Mouse (Mus musculus) kidney, embryonic 15.5 days (tissue): ENCODE data around the gene Pnp2. TPM values are rescaled to one million over a fixed set of nuclear protein-coding genes. Genes with fewer than 3 reads are reported as not detected.
"Not testable (repeated sequence)": the region's sequence is repeated elsewhere in the genome, so short reads cannot be mapped to it uniquely, and the experiment has no call there.

Experiments used
- ATAC-seq: fragments of 200-750 bp; cut with Nextera tagmentation; replicated peaks from 2 replicates; pipeline ENCODE4 v1.8.0; 2017; ENCODE audit warnings: moderate TSS enrichment; ENCODE audit not compliant: low FRiP score
- H3K27ac ChIP-seq: fragments of 300-500 bp; sonication (generic); 2 replicates; pipeline ENCODE4 v1.5.1; 2015; ENCODE audit warnings: mild to moderate bottlenecking, inconsistent platforms
- H3K27me3 ChIP-seq: fragments of 300-500 bp; sonication (generic); 2 replicates; pipeline ENCODE4 v1.6.1; 2015; ENCODE audit warnings: inconsistent platforms
- H3K36me3 ChIP-seq: fragments of 300-500 bp; sonication (generic); 2 replicates; pipeline ENCODE4 v1.6.1; 2015; ENCODE audit warnings: inconsistent platforms
- H3K4me1 ChIP-seq: fragments of 300-500 bp; sonication (generic); 2 replicates; pipeline ENCODE4 v1.6.1; 2015; ENCODE audit warnings: inconsistent platforms
- H3K4me2 ChIP-seq: fragments of 300-500 bp; sonication (generic); 2 replicates; pipeline ENCODE4 v1.6.1; 2015; ENCODE audit warnings: moderate library complexity, mild to moderate bottlenecking, inconsistent platforms
- H3K4me3 ChIP-seq: fragments of 300-500 bp; sonication (generic); replicated peaks from 2 replicates; pipeline ENCODE4 v1.5.1; 2015; ENCODE audit warnings: mild to moderate bottlenecking, inconsistent platforms
- H3K9ac ChIP-seq: fragments of 300-500 bp; sonication (generic); 2 replicates; pipeline ENCODE4 v1.6.1; 2015; ENCODE audit warnings: mild to moderate bottlenecking, inconsistent platforms
- H3K9me3 ChIP-seq: fragments of 300-500 bp; sonication (generic); replicated peaks from 2 replicates; pipeline ENCODE4 v1.6.1; 2016; ENCODE audit warnings: inconsistent platforms
- WGBS: fragments of 180-500 bp; shearing (Covaris S2); methylation state at CpG from one replicate; pipeline ENCODE4 v1.1.7; 2015; ENCODE audit warnings: mixed read lengths; 5-methylcytosine and 5-hydroxymethylcytosine counted together
- polyA plus RNA-seq: library from polyadenylated mRNA; unstranded; fragments of >200 nt; fragmentation: Nextera tagmentation; extraction: Ambion mirVana; gene quantifications from 2 replicates; pipeline ENCODE4 v1.2.1, GENCODE M21; 2015

Pnp2 gene
- polyA plus RNA-seq: 0.62 and 1.0 TPM in 2 replicates

GRCm38 (mm10) chr14:50955942-50956508 is at the start of gene Pnp2:
TSS of gene Pnp2 (plus strand) at chr14:50955992.
- peaks cover 12% of the 10 kb centered on the region for H3K36me3 ChIP-seq
- peak within 1 kb of the TSS; percentile 49 for H3K4me2 ChIP-seq
- not testable (repeated sequence) for H3K27me3 ChIP-seq, H3K9ac ChIP-seq, H3K9me3 ChIP-seq, H3K4me1 ChIP-seq, H3K27ac ChIP-seq
- peak within 1 kb of the TSS; percentile 25 for H3K4me3 ChIP-seq
- peak; percentile 90 for ATAC-seq
- 6% methylated on average over 19 of the region's 19 CpGs for WGBS

DNA sequence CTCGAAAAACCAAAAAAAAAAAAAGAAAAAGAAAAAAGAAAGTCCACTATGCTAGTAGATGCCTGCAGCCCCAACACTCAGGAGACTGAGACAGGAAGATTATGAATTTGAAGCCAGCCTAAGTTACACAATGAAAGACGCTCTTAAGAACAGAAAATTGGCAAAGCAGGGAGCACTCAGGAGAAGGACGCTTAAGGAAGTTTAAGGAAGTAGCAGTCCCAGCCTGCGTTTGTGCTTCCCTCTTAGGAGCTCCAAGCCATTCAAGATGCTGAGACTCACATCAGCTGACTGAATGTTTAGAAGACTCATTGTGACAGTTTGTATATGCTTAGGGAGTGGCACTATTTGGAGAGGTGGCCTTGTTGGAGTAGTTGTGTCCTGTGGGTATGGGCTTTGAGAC is 47.7 kb upstream of the Pnp2 start:
- WGBS: 85% methylated on average over 4 of the region's 4 CpGs
- no peak overlapping the region for H3K4me2 ChIP-seq
- H3K4me3 ChIP-seq: no peak overlapping the region
- ATAC-seq: no peak
- H3K9ac ChIP-seq: no peak overlapping the region
- H3K36me3 ChIP-seq: peaks cover 25% of the 10 kb centered on the region
- H3K27me3 ChIP-seq: no peaks in the 10 kb centered on the region
- no peaks in the 10 kb centered on the region for H3K9me3 ChIP-seq
- H3K4me1 ChIP-seq: peaks cover 8% of the 10 kb centered on the region; the same call in 1 of the 2 replicates
- H3K27ac ChIP-seq: no peak overlapping the region

- Histone ChIP-seq H3K4me3 (no peak overlapping the region), H3K4me1 (no peaks in the 10 kb centered on the region), H3K9me3 (no peaks in the 10 kb centered on the region), H3K36me3 (peaks cover 55% of the 10 kb centered on the region), H3K9ac (no peak overlapping the region), H3K27me3 (no peaks in the 10 kb centered on the region), H3K27ac (no peak overlapping the region), H3K4me2 (no peak overlapping the region)
- whole genome bisulfite sequencing: 70% methylated on average over 3 of the region's 3 CpGs
- ATAC-seq: no peak
These were observed 44.4 kb upstream of the Pnp2 start for GRCm38 (mm10) chr14:50911356-50911755.

- 70% methylated on average over 1 of the region's 1 CpGs for WGBS
- Histone ChIP-seq H3K4me3 (peak overlapping the region; percentile 83), H3K4me1 (peaks cover 25% of the 10 kb centered on the region), H3K4me2 (peak overlapping the region; percentile 73), H3K9ac (peak overlapping the region; percentile 78; the same call in 1 of the 2 replicates), H3K36me3 (peaks cover 48% of the 10 kb centered on the region), H3K27ac (0 out of 2 replicates have a peak overlapping the region, but pooled peaks have one; percentile 96)
- ATAC-seq, H3K27me3 ChIP-seq, H3K9me3 ChIP-seq: not testable (repeated sequence)
These were observed 32.4 kb upstream of the Pnp2 start for GRCm38 (mm10) chr14:50923437-50923836.

- H3K27ac ChIP-seq: peak within 1 kb of the TSS; percentile 96
- H3K27me3 ChIP-seq: no peaks in the 10 kb centered on the region
- under 1% methylated on average over 57 of the region's 57 CpGs for WGBS
- H3K36me3 ChIP-seq: peaks cover 49% of the 10 kb centered on the region
- H3K4me2 ChIP-seq: peak within 1 kb of the TSS; percentile 73
- H3K9ac ChIP-seq: peak within 1 kb of the TSS; percentile 78
- H3K9me3 ChIP-seq: no peaks in the 10 kb centered on the region
- peak within 1 kb of the TSS; percentile 83 for H3K4me3 ChIP-seq
- ATAC-seq: peak; percentile 96
- peaks cover 32% of the 10 kb centered on the region for H3K4me1 ChIP-seq
These were observed 31.3 kb upstream of the Pnp2 start, which contains the start of the genes Osgep and Apex1 for GRCm38 (mm10) chr14:50924281-50925064. TSS of gene Osgep (minus strand) at chr14:50924893. TSS of gene Apex1 (plus strand) at chr14:50924968.

- peak overlapping the region; percentile 78 for H3K9ac ChIP-seq
- no peaks in the 10 kb centered on the region for H3K27me3 ChIP-seq
- 2% methylated on average over 38 of the region's 38 CpGs for WGBS
- ATAC-seq: peak; percentile 27; the same call in 1 of the 2 replicates
- no peaks in the 10 kb centered on the region for H3K9me3 ChIP-seq
- H3K27ac ChIP-seq: peak overlapping the region; percentile 96
- peak overlapping the region; percentile 73 for H3K4me2 ChIP-seq
- H3K4me3 ChIP-seq: peak overlapping the region; percentile 83
- H3K36me3 ChIP-seq: peaks cover 40% of the 10 kb centered on the region
- H3K4me1 ChIP-seq: peaks cover 40% of the 10 kb centered on the region
These were observed 30.5 kb upstream of the Pnp2 start for GRCm38 (mm10) chr14:50925111-50925920.

- H3K4me3 ChIP-seq: 0 out of 2 replicates have a peak overlapping the region, but pooled peaks have one; percentile 3
- WGBS: 81% methylated on average over 3 of the region's 3 CpGs
- peaks cover 35% of the 10 kb centered on the region for H3K36me3 ChIP-seq
- H3K9ac ChIP-seq: no peak overlapping the region
- no peak for ATAC-seq
- no peak overlapping the region for H3K4me2 ChIP-seq
- H3K9me3 ChIP-seq: no peaks in the 10 kb centered on the region
- H3K27me3 ChIP-seq: no peaks in the 10 kb centered on the region
- no peak overlapping the region for H3K27ac ChIP-seq
- H3K4me1 ChIP-seq: peaks cover 45% of the 10 kb centered on the region
These were observed 28.4 kb upstream of the Pnp2 start for GRCm38 (mm10) chr14:50927366-50927765.

- no peak for ATAC-seq
- Histone ChIP-seq H3K4me3 (peak overlapping the region; percentile 100), H3K9me3 (no peaks in the 10 kb centered on the region), H3K27me3 (no peaks in the 10 kb centered on the region), H3K36me3 (peaks cover 35% of the 10 kb centered on the region), H3K4me2 (peak overlapping the region; percentile 84), H3K9ac (peak overlapping the region; percentile 99), H3K27ac (peak overlapping the region; percentile 87), H3K4me1 (peaks cover 39% of the 10 kb centered on the region)
- 10% methylated on average over 10 of the region's 10 CpGs for WGBS
These were observed 25.8 kb upstream of the Pnp2 start for GRCm38 (mm10) chr14:50929951-50930350.

DNA sequence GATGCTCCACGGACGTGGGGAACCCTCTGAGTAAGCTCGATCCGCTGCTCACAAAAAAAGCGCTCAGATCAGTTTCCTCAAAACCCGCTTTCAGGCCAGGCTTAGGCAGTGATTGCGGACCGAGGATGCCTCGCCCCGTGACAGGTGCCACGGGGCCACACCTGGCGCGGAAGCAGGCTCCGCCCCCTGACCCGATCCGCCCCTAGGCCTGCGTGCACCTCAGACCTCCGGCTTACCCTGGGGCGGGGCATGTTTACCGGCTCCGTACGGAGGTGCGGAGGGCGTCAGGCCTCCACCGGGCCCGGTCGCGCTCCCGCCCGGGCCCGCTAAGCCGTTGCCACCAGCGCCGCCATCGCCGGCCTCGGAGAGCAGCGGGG is 25.4 kb upstream of the Pnp2 start:
- Histone ChIP-seq H3K27me3 (no peaks in the 10 kb centered on the region), H3K4me3 (peak overlapping the region; percentile 100), H3K9me3 (no peaks in the 10 kb centered on the region), H3K36me3 (peaks cover 35% of the 10 kb centered on the region), H3K4me1 (peaks cover 39% of the 10 kb centered on the region), H3K4me2 (peak overlapping the region; percentile 84), H3K27ac (peak overlapping the region; percentile 87), H3K9ac (peak overlapping the region; percentile 99)
- under 1% methylated on average over 31 of the region's 38 CpGs for WGBS
- peak; percentile 52 for ATAC-seq

DNA sequence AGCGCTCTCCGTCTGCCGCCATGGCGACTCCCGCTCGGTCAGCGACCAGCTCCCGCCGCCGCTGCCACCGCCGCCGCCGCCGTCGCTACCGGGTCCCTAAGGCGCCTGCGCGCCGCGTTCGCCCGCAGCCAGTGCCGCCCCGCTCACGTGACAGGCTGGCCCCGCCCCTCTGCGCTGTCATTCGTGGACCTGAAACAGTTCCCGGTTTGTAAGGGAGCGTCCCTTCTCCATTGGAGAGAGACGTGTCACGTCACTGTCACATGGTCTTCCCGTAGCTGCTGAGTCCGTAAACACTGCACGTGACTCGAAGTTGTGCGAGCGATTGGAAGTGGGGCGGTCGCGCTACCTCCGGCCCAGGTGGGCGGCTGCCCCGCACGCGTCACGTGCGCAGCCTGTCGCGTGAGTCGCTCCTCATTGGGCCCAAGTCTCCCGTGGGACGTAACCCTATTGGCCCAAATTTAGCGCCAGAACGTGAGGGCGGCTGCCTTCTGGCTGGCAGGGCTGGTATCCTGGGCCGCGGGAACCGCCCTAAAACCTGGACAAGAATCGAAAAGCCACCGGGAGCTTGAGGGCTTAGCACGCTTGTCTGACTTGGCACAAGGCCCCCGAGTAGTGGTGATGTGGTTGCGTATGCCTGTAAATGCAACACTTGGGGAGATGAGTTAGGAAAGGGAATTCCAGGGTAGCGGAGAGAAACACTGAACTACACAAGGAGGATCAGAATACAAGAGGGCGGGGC is 24.9 kb upstream of the Pnp2 start, which contains the start of the genes Pip4p1 and Pnp:
Gene Pip4p1, minus strand, starts transcription at position 103 of the 739 bp plus-strand sequence.
Gene Pnp, plus strand, starts transcription at position 329 of the 739 bp plus-strand sequence.
- Histone ChIP-seq H3K4me1 (peaks cover 34% of the 10 kb centered on the region), H3K36me3 (peaks cover 34% of the 10 kb centered on the region), H3K9ac (peak within 1 kb of the TSS; percentile 99), H3K4me3 (peak within 1 kb of the TSS; percentile 100), H3K27me3 (no peaks in the 10 kb centered on the region), H3K27ac (peak within 1 kb of the TSS; percentile 95), H3K9me3 (no peaks in the 10 kb centered on the region), H3K4me2 (peak within 1 kb of the TSS; percentile 84)
- ATAC-seq: peak; percentile 100
- WGBS: under 1% methylated on average over 67 of the region's 68 CpGs

- H3K4me2 ChIP-seq: peak overlapping the region; percentile 84
- WGBS: 14% methylated on average over 12 of the region's 12 CpGs
- peaks cover 29% of the 10 kb centered on the region for H3K4me1 ChIP-seq
- H3K9me3 ChIP-seq: no peaks in the 10 kb centered on the region
- peak overlapping the region; percentile 95 for H3K27ac ChIP-seq
- peak overlapping the region; percentile 62 for H3K9ac ChIP-seq
- ATAC-seq: no peak
- H3K36me3 ChIP-seq: peaks cover 27% of the 10 kb centered on the region
- no peaks in the 10 kb centered on the region for H3K27me3 ChIP-seq
- peak overlapping the region; percentile 100 for H3K4me3 ChIP-seq
These were observed 24.2 kb upstream of the Pnp2 start for GRCm38 (mm10) chr14:50931493-50932020.
